Mouse (Mus musculus): ENCODE data around the gene Pik3r6.

DNA sequence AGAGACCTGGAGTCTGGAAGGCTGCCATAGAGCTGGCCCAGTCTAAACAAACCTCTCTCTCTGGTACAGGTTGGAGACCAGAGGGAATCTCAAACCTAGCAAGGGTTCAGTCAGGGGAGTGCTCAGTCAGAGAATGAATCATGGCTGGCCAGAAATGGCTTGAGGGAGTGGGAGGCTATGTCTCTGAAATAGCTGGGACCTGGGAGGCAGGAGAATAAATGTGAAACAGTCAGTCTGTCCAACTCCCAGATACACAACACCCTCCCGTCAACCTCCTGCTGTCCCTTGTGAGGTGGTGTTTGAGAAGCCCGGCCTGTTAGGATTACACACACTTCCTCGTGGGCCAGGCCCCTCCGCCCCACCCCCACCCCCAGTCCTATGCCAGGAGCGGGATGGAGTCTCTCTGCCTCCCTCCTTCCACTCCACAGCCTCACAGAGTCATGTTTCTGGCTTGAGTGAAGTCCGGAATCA, 97.8 kb downstream of the Pik3r6 start:
- TF ChIP-seq CTCF (IDR thresholded peaks at IDR 0.05; ENCODE audit: borderline replicate concordance, insufficient read depth, low read length) (no peak), POLR2A (IDR thresholded peaks at IDR 0.05; ENCODE audit: low read depth, low read length) (0 out of 2 replicates have a peak, but pooled peaks have one; percentile 8)

Measured in embryonic fibroblast, embryonic 13.5 days (primary cell).